Mouse (Mus musculus): ENCODE measurements around the gene Elavl4. TPM values are rescaled to one million over a fixed set of nuclear protein-coding genes. Genes with fewer than 3 reads are reported as not detected.

The Elavl4 gene
- polyA plus RNA-seq, 1 experiment from 2014 or later: 325 TPM

DNA sequence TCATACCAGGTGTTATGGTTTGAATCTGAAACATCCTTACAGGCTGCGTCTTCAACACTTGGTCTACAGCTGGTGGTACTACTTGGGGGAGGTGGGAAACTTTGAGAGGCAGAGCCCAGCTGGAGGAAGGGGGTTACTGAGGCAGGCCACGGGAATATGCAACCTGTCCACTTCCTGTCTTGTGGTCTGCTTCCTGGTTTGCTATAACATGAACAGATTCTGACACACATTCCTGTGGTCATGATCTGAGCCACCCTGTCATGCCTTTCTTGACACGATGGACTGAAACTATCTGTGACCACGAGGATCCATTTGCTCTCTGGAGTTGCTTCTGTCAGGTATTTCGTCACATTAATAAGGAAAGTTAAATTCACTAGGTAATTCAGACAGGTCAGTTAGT lies 179.7 kb downstream of the Elavl4 start:
- Histone ChIP-seq H3K4me3 (ENCODE audit: low read depth, low read length) (no peak overlapping the region), H3K27me3 (ENCODE audit: control insufficient read depth, insufficient read depth, low read length) (no peaks in the 10 kb centered on the region), H3K9me3 (ENCODE audit: control insufficient read depth, low read length) (no peaks in the 10 kb centered on the region), H3K27ac (ENCODE audit: low read depth, low read length) (no peak overlapping the region), H3K9ac (ENCODE audit: low read depth, low read length) (no peak overlapping the region), H3K36me3 (ENCODE audit: control insufficient read depth, insufficient read depth, low read length) (no peaks in the 10 kb centered on the region), H3K4me1 (replicated peaks; ENCODE audit: control insufficient read depth, insufficient read depth, low read length) (no peaks in the 10 kb centered on the region), H3K4me2 (replicated peaks; ENCODE audit: low read depth, low read length) (no peak overlapping the region)
- ATAC-seq (ENCODE audit: low FRiP score): no peak
- WGBS: 88% methylated on average over 5 of the region's 5 CpGs
- no peak for DNase-seq (ENCODE audit: low spot score)

DNA sequence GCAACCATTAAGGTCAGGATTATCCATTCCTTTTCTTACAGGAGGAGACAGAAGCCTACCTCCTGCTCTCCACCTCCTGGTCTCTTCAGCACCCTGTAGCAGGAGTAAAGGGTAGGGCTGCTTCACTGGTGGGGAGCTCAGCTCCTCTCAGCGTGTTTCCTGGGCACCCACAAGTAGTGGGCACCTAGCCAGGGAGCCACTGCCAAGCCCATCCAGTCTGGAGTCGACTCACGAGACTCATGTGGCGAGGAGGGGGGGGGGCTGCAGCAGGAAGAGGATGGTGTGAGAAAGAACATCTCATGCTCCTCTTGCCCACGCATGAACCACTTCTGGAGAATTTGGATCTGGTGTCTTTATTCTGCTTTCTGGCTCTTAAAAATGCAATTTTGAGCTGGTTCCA lies 186.5 kb downstream of the Elavl4 start:
- no peak overlapping the region for H3K27ac ChIP-seq (ENCODE audit: low read depth, low read length)
- H3K9me3 ChIP-seq (ENCODE audit: control insufficient read depth, low read length): no peaks in the 10 kb centered on the region
- H3K36me3 ChIP-seq (ENCODE audit: control insufficient read depth, insufficient read depth, low read length): no peaks in the 10 kb centered on the region
- DNase-seq (ENCODE audit: low spot score) (no peak), ATAC-seq (ENCODE audit: low FRiP score) (no peak)
- H3K4me1 ChIP-seq (replicated peaks; ENCODE audit: control insufficient read depth, insufficient read depth, low read length): no peaks in the 10 kb centered on the region
- H3K27me3 ChIP-seq (ENCODE audit: control insufficient read depth, insufficient read depth, low read length): no peaks in the 10 kb centered on the region
- no peak overlapping the region for H3K9ac ChIP-seq (ENCODE audit: low read depth, low read length)
- H3K4me3 ChIP-seq (ENCODE audit: low read depth, low read length): no peak overlapping the region
- no peak overlapping the region for H3K4me2 ChIP-seq (replicated peaks; ENCODE audit: low read depth, low read length)
- WGBS: 84% methylated on average over 5 of the region's 5 CpGs

GRCm38 (mm10) chr4:110161600-110161999 lies 190.1 kb downstream of the Elavl4 start:
- Histone ChIP-seq H3K4me2 (replicated peaks; ENCODE audit: low read depth, low read length) (no peak overlapping the region), H3K27ac (ENCODE audit: low read depth, low read length) (no peak overlapping the region), H3K9ac (ENCODE audit: low read depth, low read length) (no peak overlapping the region), H3K4me3 (ENCODE audit: low read depth, low read length) (no peak overlapping the region), H3K4me1 (replicated peaks; ENCODE audit: control insufficient read depth, insufficient read depth, low read length) (no peaks in the 10 kb centered on the region), H3K27me3 (ENCODE audit: control insufficient read depth, insufficient read depth, low read length) (no peaks in the 10 kb centered on the region), H3K36me3 (ENCODE audit: control insufficient read depth, insufficient read depth, low read length) (no peaks in the 10 kb centered on the region), H3K9me3 (ENCODE audit: control insufficient read depth, low read length) (no peaks in the 10 kb centered on the region)
- ATAC-seq (ENCODE audit: low FRiP score) (no peak), DNase-seq (ENCODE audit: low spot score) (no peak)
- 82% methylated on average over 3 of the region's 3 CpGs for WGBS

DNA sequence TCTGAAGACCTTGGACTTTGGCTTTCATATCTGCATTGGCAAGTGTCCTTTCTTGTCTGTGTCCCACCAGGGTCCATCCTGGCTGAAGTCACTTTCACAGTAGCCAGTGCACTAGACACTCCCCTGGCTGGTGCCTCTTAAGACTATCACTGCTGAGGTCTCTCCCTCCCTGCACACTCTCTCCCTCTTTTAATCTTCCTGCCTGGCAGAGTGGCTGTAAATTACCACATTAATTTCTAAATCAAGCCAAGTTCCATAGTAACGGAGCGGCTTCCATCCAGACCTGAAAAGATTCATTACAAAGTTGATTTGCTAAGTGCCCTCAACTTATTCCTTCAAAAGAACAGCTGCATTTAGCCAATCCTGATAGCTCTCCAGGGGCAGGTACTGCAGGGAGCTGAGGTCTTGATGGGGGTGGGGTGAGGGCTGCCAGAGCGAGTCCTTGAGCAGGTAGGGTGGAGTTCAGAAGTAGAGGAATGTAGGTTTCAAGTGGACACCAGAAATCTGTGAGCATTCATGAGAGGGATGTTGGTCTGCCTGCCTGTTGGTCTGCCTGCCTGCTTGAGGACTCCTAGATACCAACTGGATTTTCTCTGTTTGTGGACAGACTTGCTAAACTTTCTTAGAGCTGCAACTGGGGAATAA lies 194.1 kb downstream of the Elavl4 start:
- ATAC-seq (ENCODE audit: low FRiP score): no peak
- Histone ChIP-seq H3K4me3 (ENCODE audit: low read depth, low read length) (no peak overlapping the region), H3K4me2 (replicated peaks; ENCODE audit: low read depth, low read length) (no peak overlapping the region), H3K36me3 (ENCODE audit: control insufficient read depth, insufficient read depth, low read length) (no peaks in the 10 kb centered on the region), H3K27ac (ENCODE audit: low read depth, low read length) (no peak overlapping the region), H3K9me3 (ENCODE audit: control insufficient read depth, low read length) (no peaks in the 10 kb centered on the region), H3K4me1 (replicated peaks; ENCODE audit: control insufficient read depth, insufficient read depth, low read length) (peaks cover 4% of the 10 kb centered on the region; the same call in 1 of the 2 replicates), H3K9ac (ENCODE audit: low read depth, low read length) (no peak overlapping the region), H3K27me3 (ENCODE audit: control insufficient read depth, insufficient read depth, low read length) (no peaks in the 10 kb centered on the region)
- DNase-seq (ENCODE audit: low spot score): no peak
- WGBS: 68% methylated on average over 3 of the region's 3 CpGs

DNA sequence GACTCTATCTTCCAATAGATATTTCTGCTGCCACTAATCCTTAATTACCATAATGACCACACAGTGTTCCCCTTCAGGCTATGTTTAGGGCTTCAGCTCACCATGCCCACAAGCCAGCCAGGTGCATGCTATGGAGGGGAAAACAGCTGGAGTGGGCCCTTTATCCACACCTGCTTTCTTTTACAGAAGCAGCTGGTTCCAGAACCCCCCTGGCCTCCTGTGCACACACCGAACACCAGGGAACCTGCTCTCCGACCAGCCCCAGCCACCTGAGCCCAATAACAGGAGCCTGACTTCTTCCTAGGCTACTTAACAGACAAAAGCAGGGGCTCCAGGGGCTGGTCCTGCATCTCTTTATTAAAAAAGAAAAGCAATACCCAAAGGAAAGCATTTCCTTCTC lies 195.8 kb downstream of the Elavl4 start:
- H3K9ac ChIP-seq (ENCODE audit: low read depth, low read length): no peak overlapping the region
- ATAC-seq (ENCODE audit: low FRiP score) (no peak), DNase-seq (ENCODE audit: low spot score) (no peak)
- WGBS: 55% methylated on average over 2 of the region's 2 CpGs
- H3K27me3 ChIP-seq (ENCODE audit: control insufficient read depth, insufficient read depth, low read length): no peaks in the 10 kb centered on the region
- H3K4me1 ChIP-seq (replicated peaks; ENCODE audit: control insufficient read depth, insufficient read depth, low read length): peaks cover 8% of the 10 kb centered on the region
- H3K4me3 ChIP-seq (ENCODE audit: low read depth, low read length): no peak overlapping the region
- no peaks in the 10 kb centered on the region for H3K36me3 ChIP-seq (ENCODE audit: control insufficient read depth, insufficient read depth, low read length)
- no peak overlapping the region for H3K4me2 ChIP-seq (replicated peaks; ENCODE audit: low read depth, low read length)
- H3K9me3 ChIP-seq (ENCODE audit: control insufficient read depth, low read length): no peaks in the 10 kb centered on the region
- H3K27ac ChIP-seq (ENCODE audit: low read depth, low read length): 0 out of 2 replicates have a peak overlapping the region, but pooled peaks have one; percentile 30

Other genes with a start within 250 kb of the Elavl4 start
- 0.99 and 1.1 TPM in 2 replicates for gene Agbl4, start 45.8 kb upstream of the Elavl4 start, polyA plus RNA-seq (2014; fragmentation: Nextera tagmentation; extraction: Ambion mirVana)